Mouse (Mus musculus): ENCODE measurements around the gene Hddc3.

The Hddc3 gene

DNA sequence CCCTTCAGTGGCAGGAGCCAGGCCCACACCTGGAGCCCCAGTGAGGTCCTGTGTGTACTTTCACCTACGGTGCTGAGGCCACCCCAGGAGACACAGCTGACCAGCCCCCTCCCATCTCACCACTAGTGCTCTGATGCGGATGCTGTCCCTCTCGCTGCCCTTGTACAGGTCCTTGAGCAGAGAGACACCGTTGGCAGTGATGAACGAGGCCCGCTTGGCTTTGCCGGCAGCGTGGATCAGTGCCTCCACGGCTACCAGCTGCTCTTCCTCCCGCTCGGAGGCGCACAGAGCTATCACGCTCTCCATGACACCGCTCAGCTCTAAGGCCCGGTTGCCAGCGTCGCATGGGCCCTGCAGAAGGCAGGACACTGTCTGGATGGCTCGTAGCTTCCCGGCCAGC is 11.5 kb upstream of the Hddc3 start:
- no peak for DNase-seq (ENCODE audit: low read depth, low spot score)

DNA sequence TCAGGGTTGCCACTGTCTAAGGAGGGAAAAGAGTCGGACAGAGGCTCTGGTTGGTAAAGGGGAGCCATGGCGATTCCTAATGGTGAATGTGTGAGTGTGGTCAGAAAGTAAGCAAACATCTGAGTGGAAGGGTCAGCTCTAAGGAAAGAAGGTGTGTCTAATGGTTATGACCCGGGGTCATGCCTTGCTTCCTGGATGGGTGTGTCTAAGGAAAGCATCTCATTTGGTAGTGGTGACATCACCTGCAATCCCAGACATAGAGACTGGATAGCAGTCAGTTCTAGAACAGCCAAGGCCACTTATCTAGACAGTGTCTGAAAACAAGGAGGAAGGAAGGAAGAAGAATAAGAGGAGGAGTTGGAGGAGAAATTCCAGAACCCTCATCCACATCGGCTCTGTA is 8.1 kb upstream of the Hddc3 start:
- no peak for DNase-seq (ENCODE audit: low read depth, low spot score)

DNA sequence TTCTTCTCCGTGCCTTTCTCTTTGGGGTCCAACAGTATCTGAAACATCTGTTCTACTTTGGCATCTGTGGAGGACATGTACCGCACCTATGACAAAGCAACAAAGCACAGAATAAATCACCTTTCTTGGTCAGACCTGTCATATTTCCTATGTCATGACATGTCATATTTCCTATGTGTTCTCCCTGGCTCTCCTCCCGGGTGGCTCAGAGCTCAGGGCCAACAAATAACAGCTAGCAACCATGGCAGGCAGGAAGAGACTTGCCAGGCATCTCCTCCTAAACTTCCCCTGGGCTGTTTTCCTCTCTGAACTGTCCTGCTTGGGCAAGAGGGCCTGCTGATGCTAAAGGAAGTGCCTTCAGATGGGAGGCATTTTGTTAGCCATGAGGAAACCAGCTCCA is 6.0 kb upstream of the Hddc3 start:
- DNase-seq (ENCODE audit: low read depth, low spot score) = no peak

DNA sequence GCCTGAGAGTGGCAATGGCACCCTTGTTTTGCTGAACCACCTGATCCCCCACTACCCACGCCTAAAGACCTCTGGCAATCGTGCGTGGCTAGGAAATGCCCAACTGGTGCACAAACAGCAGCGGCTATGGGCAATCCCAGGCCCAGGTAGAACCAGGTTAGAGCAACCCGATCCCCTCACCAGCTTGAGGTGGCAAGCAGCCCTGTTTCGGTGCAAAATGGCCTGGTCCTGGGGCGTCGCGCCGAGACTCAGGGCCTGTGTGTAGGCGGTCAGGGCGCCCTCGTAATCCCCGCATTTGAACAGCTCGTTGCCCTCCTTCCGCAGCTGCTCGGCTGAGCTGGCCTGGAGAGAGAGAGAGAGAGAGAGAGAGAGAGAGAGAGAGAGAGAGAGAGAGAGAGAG is 3.5 kb upstream of the Hddc3 start:
- DNase-seq (ENCODE audit: low read depth, low spot score) = no peak

DNA sequence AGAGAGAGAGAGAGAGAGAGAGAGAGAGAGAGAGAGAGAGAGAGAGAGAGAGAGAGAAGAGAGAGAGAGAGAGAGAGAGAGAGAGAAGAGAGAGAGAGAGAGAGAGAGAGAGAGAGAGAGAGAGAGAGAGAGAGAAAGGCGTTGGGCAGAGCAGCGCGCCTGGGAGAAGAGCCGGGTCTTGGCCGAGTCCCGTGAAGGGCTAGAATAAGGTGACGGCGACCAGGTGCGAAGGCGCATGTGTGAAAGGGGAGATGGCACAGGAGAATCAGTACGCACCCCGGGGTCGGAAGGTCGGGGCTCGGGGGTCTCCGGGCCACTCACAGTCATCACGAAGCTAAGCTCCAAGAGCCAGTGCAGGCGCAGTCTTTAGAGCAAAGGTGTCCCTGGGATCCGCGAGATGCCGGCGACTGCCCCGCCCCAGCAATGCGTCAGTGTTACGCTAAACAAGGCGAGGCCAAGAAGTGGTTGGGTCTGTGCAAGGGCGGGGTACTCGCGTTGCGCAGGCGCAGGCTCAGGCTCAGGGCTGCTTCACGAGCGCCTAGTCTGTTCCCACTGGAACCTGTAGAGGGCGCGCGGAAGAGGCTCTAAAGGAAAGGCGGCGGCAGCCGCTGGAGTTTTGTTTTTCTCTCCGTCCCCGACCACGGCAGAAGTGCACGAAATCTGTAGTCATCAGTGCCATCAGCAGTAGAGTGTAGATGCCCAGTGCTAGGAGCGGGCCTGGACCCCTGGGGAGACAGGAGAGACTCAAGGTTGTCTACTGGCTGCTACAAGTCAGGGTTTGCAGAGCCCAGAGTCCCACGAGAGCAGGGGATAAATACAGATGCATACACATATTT is 2.9 kb upstream of the Hddc3 start:
- DNase-seq (ENCODE audit: low read depth, low spot score) = peak; percentile 99

DNA sequence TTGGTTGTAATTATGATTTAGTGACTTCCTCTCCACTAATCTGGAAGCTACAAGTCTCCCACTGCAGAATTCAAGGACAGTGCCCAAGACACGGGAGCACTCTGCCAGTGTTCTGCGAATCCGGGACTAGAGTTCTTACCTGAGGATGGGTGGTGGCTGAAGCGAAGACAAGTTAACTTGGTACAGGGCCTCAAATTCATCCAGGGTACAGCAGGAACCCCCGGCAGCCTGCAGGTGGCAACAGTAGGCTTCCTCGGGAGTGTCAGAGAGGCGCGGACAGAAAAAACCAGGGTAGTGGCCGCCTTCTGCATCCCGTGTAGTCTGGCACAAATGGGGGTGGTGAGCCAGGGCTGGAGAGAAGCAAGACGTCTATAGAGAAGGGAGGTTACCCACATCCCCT is 2.1 kb upstream of the Hddc3 start, which contains the start of gene Unc45a:
TSS of gene Unc45a (minus strand) at position 213 of the 400 bp plus-strand sequence.
- peak; percentile 87 for DNase-seq (ENCODE audit: low read depth, low spot score)

DNA sequence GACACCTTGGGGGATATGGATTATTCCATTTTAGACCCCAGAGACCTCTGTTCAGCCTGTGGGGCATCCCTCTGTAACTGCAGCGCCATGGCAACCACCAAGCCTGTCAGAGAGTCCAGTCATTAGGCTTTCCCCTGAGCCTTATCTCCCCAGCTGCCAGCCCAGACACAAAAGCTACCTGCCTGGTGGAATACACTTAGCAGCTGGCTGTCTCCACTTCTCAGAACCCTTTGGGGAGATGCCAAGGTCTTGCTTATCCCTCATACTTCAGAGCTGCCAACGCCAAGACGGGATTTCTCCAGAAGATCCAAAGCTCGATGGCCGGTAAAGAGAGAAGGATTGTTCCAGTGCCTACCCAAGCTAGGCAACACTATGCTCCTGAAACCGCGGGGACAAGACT is 1.1 kb upstream of the Hddc3 start:
- DNase-seq (ENCODE audit: low read depth, low spot score) = no peak

DNA sequence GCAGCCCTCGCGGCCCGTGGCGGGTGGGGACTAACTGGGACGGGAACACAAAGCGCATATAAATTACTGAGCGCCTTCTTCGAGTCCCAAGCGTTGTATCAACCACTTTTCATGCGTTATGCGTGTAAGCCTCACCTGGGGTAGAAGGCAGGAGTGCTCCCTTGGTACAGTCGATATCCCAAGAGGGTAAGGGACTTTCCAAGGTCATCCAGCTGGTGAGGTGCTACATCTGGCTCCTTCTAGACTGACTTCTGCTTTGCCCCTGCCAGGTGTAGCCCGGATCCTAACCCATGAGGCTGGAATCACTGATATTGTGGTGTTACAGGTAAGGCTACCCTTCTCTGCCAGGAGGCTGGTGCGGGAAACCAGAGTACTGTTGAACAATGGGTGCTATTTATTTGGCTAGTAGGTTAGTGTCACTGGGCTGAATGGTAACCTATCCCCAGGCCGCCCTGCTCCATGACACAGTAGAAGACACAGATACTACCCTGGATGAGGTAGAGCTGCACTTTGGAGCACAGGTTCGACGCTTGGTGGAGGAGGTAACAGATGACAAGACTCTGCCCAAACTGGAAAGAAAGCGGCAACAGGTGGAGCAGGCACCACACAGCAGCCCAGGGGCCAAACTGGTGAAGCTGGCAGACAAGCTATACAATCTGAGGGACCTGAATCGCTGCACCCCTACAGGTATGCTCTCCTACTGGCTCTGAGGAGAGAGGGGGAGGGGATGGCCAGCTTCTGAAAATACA is 540 bp downstream of the Hddc3 start:
- DNase-seq (ENCODE audit: low read depth, low spot score) = no peak

DNA sequence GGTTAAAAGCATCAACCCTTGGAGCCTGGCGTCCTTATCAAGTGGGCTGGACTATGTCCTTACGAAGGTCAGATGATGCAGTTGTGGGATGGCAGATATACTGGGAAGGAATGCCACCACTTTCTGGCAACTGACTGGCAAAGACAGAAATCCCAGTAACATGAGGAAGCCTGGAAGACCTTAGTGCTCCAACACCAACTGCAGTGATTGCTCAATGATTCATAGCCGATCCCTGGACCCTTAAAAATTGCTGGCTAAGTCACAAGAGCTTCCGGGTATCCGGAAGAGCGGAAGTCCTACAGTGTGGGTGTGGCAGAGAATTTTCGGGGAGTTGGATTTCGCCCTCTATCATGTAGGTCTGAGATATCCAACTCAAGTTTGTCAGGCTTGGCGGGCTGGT is 3.3 kb downstream of the Hddc3 start:
- DNase-seq (ENCODE audit: low read depth, low spot score) = no peak

DNA sequence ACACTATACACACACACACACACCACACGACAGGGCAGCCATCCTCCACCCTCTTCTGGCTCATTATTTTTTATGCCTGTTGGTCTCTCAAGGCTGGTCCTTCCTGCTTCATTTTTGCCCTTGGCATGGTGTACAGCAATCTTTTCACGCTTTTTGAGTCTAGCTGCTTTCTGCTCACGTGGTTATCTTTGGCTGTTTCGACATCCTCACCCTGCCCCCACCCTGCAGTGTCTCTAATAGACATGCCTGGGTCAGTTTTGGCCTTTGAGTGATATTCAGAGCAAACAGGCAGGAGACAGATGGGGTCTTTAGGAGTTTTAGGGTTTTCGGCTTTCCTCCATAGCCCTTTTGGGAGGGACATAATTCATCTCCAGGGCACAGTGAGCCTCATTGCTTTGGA is 3.9 kb downstream of the Hddc3 start:
- DNase-seq (ENCODE audit: low read depth, low spot score) = no peak

DNA sequence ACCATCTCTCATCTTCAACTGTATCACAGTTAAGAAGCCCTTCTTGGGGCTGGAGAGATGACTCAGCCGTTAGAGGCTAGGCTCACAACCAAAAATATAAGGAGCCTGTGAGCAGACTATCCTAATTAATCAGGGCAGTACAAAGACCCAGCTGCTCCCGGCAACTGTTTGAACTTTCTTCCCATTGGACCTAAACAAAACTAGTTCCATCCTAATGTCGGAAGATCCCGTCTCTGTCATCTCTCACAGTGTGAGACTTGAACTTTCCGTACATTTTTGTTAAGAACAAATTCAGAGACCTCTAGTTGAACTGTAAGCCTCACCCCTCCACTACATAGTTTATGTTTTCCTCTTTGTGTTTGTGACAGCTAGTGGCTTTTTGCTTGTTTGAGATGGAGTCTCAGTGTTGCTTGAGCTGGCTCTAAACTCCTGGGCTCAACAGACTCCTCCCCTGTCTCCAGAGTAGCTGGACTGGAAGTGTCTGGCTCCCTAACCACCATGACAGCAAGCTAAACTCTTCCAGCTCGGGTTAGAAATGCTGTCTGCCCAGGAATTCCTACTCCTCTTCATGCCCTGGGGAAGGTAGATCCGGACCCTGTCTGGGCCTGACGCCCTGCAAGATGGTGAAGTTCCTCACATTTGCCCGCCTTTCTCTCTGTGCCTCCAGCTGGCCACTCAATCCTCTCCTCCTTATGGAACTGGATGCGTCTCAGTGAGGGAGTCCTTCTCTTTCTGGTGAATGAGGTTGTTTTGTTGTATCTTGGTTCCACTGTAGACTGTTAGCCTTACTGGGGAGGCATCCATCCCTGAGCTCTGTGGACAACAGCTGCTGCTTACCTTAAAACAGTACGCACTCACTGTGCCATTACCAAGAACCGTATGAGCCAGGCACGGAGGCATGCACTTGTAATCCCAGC is 5.0 kb downstream of the Hddc3 start:
- DNase-seq (ENCODE audit: low read depth, low spot score) = no peak

DNA sequence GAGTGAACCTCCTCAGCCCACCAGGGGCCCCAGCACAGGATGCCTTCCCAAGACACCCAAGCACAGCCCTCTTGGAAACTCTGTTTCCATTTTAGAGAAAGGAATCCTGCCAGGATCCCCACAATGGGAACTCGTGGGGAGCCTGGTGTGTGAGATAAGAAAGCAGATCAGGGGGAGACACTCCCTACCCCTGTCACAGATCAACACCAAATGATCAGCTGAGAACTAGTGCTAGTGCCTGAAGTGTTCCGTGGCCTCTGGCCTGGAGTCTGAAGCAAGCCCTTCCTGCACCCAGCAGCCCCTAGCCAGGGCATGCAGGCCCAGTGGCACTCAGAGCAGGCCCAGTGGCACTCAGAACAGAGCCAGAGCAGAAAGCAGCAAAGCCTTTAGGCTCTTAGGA is 7.9 kb downstream of the Hddc3 start:
- DNase-seq (ENCODE audit: low read depth, low spot score) = no peak

DNA sequence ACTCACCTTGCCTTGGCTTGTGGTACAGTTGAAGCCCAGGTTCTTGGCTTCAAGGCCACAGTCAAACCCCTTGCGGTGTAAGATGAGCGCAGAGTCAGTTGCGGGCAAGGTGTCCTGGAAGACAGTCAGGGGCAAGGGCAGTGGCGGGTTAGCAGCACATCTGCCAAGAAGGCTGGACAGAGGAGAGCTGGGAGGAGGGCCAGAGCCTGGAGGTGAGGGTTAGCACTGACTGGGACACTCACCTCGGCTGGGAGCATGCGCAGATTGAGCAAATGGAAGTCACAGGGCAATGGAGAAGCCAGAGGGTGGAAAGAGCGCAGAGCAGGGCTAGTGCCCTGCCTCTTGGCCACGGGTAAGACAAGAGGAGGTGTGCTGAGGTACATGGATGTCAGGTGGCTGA is 10.0 kb downstream of the Hddc3 start:
- DNase-seq (ENCODE audit: low read depth, low spot score) = no peak

DNA sequence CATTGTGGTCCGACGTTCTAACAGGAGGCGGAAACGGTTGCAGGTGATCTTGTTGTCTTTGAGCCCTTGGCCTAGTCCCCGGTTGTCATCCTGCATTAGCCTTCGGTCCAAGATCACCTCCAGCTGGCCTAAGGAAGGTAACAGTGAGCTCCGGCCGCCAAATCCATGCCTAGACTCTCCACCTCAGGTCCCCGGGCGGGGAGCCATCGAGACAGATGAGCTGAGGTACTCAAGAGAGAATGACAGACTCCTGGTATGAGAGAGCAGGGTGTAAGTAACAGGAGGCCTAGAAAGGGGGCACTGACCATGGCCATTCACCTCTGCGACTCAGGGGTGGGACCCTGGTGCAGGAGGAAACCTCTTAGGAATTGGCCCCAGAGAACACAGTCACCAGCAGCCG is 13.4 kb downstream of the Hddc3 start:
- DNase-seq (ENCODE audit: low read depth, low spot score) = no peak

DNA sequence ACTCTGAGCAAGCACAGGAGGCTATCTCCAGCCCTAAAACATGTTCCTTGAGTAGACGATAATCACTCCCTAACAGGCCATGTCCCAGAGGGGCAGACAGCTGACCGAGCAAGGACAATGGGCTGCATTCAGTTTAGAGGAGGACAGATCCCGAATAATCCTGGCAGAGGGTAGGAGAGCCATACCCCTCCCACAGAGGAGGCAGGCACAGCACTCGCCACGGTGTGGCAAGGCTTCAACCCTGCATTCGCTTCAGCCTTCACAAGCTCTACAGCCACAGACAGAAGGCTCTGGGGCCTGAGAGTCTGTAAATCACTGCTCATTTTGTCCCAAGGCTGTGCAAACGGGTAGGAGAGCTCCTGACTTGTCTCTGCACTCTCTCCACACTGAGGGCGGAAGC is 14.3 kb downstream of the Hddc3 start:
- no peak for DNase-seq (ENCODE audit: low read depth, low spot score)

DNA sequence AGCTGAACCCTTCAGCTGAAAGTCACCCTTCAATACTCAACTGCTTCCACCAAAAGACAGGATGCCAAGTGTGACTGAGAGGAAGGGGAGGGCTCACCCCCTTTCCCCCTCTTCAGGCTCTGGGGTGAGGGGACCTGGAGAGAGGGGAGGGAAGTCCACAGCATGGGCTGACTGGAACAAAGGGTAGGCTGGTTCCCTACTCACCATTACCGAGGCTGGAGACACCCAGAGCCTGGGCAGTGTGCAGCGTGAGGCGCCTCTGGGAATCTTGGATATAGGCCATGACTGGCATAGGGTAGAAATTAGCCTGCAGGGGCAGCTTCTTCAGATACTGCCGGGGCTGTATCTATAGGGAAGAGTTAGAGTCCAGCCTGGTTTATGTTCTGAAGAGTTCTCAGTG is 15.1 kb downstream of the Hddc3 start:
- DNase-seq (ENCODE audit: low read depth, low spot score) = no peak

DNA sequence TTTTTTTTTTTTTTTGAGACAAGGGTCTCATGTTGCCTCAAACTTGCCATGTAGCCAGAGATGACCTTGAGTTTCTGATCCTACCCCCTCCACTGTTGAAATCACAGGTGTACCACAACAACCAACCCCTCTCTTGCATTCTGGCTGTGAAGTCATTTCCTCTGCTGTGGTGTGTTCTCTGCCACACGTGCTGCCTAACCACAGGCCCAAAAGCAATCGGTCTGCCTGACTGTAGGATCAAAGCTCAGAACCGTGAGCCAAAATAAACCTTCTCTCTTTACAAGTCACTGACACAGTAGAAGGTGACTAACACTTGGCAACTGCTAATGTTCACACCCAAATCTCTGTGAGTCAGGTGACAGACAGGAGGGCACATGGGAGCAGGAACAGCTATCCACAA is 17.5 kb downstream of the Hddc3 start:
- DNase-seq (ENCODE audit: low read depth, low spot score) = no peak

DNA sequence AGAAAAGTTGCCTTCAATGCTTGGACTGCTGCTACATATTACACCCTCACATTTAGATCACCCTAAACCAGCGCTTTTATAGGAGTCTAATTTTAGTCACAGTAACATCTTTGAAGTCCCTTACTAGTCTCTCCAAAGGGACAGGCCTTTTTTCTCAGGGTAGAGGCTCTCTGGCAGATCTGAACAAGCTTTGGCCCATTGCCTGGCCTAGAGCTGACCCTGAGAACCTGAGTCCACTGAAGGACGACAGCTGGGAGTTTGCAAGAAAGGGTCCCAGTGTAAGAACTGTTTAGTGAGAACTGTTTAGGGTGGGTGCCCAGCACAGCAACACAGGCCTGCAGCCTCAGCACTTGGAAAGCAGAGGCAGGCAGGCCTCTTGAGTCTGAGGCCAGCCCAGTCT is 22.9 kb downstream of the Hddc3 start:
- DNase-seq (ENCODE audit: low read depth, low spot score) = no peak

DNA sequence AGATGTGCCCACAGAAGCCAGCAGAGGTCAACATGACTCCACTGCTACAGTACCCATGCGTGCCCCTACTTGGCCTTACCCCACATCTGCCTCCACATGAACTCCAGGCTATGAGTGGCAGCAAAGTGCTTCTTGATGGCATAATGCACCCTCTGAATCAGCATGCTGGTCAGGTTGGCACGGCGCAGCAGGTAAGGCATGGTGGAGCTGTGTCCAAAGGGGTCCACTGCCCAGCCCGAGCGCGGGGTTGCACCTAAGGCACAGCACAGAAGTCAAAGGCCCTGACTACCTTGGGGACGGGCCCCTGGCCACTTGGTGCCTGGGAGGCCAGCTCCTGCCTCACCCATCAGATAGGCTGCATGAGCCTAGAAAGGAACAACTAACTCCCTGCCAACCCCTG is 24.3 kb downstream of the Hddc3 start:
- DNase-seq (ENCODE audit: low read depth, low spot score) = no peak

DNA sequence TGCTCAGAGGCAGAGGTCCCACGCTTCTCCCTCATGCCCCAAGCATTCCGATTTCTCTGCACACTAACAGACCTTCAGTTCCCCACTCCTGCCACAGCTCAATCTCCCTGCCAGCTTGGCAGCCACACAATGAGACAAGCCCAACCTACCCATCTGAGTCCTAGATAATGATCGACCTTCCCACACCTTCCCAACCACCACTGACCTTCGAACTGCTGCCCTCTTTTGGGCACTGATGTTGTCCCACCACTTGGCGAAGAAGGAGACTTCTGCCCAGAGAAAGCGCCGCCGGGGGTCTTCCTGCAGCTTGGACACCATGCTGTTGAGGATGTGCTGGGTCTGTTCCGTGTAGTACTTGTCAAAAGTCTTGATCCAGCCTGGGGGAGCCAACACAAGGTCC is 25.1 kb downstream of the Hddc3 start:
- DNase-seq (ENCODE audit: low read depth, low spot score) = no peak

DNA sequence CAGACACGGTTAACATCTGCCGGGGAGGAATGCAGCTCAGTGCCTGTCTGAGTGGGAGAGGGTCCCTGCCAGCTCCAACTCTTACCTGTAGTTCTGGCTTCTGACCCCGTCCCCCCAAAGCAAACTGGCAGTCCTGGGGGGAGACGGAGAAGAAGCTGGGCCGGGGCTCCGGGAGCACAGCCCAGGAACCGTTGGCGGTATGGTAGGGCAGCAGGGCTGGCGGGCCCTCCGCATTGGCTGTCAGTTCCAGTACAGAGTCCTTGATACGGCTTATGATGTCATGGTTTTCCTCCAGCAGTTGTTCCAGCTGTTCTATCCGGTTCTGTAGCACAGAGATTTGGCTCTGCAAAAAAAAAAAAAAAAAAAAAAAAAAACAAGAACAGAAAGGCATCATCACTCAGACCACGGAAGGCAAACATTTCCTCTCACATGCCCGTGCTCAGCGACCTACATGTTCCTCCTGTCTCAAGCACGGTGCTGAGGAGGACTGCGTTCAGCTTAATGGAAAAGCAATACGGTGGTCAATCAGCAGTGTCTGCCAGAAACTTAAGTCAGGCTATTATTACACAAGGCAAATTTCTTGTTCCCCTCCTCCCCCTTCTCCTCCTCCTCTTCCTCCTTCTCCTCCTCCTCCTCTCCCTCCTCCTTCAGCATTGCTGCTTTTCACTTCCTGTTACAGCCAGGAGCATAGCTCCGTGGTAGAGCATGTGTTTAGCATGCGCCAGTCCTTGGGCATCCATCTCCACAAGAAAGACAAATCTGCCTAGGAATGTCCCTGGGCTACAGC is 25.9 kb downstream of the Hddc3 start:
- DNase-seq (ENCODE audit: low read depth, low spot score) = peak; percentile 69

All from ZHBTc4 (cell line).